Mouse (Mus musculus) ZHBTc4 (cell line): ENCODE measurements at regions not wholly inside any gene's neighbourhood (a gene's known extent, or its start where the extent isn't known, plus 50 kb on each side); places are given as distances from the start of the nearest gene placed in this dataset.
"Not testable (repeated sequence)": the region's sequence is repeated elsewhere in the genome, so short reads cannot be mapped to it uniquely, and the experiment has no call there.

Experiments used
- DNase-seq: peaks from one replicate; pipeline ENCODE4 v3.0.0-alpha.2; 2011; ENCODE audit warnings: low read depth, low spot score

DNA sequence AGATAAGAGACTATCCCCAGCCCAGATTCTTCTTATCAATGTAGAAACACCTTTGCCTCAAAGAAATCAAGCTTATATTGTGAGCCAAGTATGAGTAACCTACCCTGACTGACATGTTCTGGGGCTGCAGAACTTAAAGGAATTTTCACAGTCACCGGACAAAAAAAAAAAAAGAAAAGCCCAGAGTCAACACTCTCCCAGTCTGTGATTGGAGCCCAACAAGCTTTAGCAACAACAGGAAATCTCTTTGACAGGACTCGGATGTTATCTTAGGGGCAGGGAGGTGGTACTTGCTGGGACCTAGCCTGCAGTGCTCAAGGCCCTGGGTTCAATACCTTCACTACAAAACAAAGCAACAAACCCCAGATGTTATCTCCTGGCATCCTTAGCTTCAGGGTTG lies 114.2 kb downstream of the Nectin1 start:
- no peak for DNase-seq

DNA sequence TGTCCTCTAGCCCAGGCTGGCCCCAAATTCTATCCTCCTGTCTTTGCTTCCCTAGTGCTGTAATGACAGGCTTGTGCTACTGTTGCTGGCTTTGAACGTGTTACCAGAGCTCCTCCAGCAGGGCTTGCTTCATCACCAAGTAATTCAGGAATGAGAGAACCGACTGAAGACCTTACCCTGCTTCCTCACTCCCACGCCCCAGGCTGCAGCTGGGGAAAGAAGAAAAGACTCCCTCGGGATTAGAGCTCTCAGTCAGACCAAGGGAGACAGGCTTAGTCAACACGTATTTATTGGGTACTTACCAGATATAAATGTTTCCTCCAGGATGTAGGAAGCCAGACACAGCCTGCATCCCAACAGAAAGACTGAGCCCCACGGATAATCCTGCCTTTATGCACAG lies 115.0 kb downstream of the Nectin1 start:
- no peak for DNase-seq

DNA sequence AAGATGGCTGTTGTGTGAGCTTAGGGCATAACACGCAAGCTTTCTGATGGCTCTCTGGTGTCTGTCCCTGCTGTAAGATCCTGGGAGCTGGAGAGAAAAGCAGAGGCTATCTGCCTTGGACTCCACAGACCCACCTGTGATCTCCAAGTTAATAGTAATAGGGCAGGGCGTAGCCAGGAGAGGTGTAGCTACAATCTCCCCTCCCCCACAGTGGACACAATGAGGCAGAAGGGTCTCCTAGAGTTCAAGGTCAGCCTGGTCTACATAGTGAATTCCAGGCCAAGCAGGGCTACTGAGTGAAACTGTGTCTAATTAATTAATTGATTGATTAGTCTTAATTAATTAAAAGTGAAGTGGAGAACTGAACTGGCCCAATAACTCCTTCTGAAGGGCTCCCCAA lies 116.5 kb downstream of the Nectin1 start:
- peak; percentile 74 for DNase-seq

DNA sequence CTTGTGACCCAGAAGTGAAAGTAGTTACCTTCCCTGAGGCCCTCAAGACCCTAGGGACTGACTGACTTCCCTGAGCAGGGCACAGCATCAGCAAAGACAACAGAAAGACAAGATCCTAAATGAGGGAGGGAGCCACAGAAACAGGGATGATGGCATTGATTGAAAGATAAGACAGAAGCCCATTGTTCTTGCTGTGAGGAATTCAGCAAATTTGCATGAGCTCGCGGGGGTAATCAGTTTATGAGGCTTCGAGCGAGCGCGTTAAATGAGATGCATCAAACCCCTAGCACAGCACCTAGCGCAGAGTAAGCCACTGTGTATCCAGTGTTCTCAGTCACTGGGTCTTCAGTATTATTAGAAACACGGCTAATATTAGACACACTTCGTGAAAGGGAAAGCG lies 117.6 kb downstream of the Nectin1 start:
- DNase-seq = no peak

DNA sequence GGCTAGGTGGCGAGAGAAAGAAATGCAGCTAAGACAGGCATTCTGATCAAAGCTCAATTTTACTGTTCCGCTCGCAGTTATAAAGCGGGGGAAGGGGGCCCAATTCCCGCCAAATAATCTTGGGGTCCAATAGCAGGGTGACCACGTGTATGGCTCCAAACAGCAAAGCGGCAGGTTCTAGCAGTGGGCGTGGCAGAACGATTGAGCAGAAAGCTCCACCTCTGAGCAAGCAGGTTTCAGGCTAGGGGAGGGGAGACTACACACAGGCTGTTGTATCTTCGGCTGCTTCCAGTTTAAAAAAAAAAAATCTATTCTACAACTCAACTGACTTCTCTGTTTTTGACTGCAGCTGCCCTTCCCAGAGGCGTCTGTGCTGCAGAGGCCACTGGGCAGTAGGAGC lies 118.2 kb downstream of the Nectin1 start:
- DNase-seq = not testable (repeated sequence)

DNA sequence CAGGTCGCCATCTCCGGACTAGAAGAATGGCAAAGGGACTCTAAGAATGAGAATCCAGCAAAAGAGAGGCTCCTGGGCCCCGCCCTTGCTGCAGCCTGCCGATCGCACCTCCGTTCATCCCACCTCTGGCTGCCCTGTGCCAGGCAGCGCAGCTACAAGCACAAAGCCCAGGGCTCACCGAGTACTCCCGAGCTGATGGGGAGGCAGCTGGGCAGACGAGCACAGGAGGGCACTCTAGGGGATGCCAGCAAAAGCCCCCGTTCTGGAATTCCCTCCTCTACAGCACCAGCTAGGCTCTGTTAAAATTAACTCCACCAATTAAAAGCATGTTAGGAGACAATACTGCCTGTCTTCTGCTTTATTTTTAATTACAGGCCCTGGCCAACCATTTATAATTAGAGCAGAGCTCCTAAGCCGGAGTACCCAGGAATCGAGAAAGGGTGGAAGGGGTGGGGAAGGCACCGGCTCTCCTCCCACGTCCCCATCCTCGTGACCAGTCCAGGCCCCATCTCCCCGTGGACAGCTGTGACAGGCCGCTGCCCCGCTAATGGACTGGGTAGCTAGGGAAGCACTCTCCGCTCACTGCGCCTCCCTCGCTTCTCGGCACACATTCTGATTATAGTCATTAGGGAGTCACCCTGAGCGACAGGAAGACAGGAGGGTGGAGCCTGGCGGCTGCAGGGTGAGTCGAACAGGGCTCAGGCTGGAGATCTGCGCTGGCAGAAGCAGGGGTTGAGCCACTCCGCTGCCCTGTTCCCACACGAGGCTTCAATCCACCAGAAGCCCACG lies 120.0 kb downstream of the Nectin1 start:
- peak; percentile 41 for DNase-seq

DNA sequence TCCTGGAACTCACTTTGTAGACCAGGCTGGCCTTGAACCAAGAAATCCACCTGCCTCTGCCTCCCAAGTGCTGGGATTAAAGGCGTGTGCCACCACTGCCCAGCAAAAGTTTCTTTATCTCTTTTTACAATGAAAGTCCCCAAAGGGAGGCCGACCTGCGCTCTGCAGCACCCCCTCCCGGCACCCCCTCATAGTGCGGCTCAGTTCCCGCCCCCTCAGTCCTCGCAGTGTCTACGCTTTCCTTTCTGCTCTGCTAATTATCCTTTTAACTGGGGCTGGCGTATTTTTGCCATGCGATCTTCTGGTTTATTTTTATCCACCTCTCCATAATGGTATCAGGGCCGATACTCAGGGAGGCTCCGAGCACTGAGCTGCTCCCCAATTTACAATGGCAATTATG lies 123.0 kb downstream of the Nectin1 start:
- peak; percentile 68 for DNase-seq

DNA sequence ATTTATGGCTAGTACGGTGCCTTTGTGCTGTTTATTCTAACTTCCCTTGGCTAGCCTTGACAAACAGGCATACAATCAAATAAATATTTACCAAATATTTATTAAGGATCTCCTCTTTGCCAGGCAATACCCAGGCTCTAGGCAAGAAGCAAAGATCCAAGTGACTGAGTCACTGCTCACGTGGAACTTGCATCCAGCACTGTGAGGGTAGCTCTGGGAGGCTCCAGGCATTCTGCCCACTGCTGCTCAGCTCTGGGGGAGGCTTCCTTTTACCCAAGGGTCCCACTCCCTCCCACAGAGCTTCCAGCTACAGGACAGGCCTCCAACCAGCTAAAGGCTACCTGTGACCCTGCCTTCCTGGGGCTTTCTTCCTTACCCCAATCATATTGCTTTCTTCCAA lies 130.1 kb downstream of the Nectin1 start:
- DNase-seq = no peak

DNA sequence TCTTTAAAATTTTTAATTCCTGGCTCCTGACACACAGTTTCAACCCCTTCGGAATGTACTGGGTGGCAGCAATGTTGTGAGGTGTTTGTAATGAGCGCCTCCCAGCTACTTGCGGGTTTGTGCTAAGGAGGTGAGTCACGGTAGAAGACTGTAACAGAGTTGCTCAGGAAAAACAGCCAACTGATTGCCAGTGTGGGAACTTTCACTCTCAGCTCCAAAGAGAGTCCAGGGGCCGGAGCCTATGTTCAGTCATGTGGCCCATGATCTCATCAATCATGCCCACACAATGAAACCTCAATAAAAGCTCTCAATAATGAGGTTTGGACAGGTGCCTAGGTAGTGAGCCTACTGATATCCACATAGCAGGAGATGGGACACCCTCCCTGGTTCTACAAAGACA lies 130.5 kb downstream of the Nectin1 start:
- DNase-seq = no peak

DNA sequence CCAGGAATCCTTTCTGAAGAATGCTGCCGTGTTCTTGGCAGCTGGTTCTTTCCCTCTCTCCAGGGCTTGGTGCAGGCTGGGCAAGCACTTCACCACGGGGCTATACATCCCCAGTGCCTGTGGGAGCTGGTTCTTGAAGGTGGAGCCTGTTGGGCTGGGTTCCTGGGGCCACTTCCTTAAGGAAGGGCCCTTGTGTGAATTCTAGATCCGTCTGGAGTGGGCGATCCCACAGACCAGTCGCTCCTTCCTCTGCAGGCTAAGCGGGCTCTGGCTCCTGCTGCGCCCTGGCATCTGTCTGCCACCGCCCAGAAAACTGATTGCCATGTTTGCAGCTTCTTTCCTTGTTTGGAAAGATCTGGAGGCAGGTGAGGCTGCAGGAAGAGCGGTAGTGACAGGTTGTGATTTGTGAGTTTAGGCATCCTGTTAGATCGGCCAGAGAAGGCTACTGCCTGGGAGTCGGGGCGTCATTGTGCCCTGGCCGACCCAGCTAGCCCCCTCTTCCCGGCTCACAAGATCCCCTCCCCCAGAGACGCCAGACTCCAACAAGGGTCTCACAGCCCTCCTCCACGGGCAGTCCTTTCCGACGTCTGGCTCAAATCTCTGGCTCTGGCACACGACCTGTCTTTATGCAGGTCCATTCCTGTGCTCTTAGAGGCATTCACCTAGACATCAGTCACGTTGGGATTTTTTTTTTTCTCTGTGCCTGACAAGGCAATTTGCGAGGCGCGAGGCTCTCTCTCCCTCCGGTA lies 135.6 kb downstream of the Nectin1 start:
- no peak for DNase-seq

DNA sequence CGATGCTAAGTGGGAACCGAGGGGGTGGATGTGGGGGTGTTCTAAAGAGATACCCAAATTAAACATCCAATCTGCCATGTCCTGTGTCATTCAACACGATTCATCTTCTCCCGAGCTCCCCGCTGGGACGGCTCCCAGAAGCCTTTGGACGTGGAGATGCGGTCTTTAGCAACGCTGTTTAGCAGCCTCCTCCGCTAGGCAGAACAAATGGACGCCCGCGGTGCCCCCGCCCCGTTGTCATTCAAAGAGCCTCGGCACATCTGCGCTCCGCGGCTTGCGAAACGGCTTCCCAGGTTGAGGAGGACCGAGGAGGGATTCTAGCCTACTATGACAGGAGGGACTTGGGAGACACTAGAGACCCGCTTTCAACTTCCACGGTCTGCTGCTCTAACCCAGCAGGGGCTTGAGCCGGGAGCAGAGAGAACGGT lies 136.2 kb downstream of the Nectin1 start:
- peak; percentile 88 for DNase-seq

DNA sequence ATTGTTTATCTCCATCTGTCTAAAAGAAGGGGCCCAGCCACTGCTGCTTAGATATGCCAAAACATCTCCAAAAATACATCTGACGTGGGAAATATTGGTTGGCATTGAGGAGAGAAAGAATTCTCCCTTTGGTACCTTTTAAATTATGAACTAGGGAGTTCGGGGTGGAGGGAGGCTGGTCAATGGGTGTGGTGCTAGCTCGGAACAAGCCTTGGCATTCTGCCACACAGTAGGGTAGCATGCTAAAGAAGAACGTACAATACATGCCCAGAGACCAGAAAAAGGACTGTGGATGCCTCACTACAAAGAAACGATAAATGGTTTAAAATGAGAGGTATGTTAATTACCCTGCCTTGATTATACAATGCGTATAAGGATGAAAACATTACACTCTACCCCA lies 149.3 kb downstream of the Nectin1 start:
- no peak for DNase-seq

DNA sequence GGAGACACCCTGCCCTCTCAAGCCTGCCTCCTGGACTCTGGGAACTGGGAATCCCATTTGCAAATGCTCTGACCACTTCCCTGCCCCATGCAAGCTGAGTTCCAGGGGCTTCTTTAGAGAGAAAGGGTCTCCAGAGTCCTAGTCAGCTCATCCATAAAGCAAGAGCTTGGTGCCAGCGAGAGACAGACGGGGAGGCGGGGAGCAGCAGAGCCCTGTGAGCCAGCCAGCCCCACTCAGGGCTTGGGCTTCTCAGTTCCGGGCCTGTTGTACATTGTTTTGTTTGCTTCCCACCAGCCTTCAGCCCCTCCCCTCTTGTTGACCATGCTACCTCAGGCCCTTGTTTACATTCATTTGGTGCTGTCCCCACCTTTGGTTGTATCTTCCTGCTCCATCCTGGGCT lies 143.9 kb upstream of the Thy1 start:
- DNase-seq = no peak

DNA sequence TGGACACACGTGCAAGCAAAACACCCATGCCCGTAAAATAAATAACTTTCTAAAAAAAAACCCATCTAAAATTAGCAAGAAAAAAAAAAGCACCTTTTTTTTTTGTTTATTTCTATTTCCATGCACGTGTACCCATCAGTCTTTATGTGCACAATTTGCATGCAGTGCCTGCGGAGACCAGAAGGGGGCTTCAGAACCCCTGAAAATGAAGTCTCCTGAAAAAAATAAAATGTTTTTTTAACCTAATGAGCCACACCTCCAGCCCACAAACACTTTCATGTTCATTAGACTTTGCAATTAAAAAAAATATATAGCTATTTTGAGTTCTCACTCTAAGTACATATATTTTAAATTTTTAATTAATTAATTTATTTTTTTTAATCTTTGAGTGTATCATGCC lies 134.9 kb upstream of the Thy1 start:
- peak; percentile 69 for DNase-seq

DNA sequence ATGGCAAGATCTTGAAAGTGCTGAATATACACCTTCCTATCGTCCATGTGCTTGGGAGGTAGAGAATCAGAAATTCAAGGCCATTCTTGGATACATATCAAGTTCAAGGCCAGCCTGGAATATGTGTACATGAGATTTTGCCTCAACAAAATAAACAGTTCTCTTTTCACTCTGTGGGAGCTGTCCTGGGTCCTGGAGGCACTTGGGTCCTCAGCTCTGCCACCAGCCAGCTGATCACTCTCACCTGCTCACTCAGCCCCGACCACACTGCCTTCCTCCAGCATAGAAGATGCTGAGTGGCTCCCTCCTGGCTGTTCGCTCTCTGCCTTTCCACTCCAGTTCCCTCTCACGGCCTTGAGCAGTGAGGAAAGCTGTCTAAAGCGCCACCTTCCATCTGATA lies 128.2 kb upstream of the Thy1 start:
- DNase-seq = peak; percentile 46

DNA sequence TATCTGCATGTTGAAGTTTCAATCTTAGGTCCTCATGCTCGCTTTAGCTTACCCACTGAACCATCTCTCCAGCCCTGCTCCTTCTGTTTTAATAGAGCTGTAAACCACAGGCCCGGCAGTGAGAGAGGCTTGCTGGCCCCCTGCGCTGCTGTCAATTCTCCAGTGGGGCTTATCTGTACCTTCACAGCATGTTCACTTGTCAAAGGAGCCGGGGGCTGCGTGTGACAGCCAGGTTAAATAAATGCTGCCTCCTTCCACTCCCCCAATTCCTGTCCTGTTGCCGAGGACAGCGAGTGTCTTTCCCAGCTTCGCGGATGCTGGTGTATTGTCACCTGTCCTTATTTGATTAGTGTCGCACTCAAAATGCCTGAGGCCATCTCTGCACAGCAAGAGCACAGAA lies 125.7 kb upstream of the Thy1 start:
- DNase-seq = no peak

DNA sequence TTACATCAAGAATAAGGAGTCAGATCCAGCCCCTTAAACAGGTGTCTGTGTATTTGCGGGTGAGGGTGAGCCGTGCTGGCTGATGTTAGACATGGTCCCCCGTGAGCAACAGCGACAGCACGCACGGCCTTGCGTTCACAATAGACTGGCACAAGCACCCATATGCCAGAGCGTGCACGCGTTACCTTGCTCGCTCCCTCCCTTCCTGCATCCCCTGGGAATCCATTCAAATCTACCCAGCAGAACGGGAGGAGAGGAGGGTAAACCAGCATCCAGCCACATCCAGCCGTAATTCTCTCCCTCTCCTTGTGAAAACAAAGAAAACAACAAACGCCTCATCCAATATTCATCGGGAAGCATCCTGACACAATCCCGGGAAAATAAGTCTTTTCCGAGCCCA lies 124.2 kb upstream of the Thy1 start:
- no peak for DNase-seq

DNA sequence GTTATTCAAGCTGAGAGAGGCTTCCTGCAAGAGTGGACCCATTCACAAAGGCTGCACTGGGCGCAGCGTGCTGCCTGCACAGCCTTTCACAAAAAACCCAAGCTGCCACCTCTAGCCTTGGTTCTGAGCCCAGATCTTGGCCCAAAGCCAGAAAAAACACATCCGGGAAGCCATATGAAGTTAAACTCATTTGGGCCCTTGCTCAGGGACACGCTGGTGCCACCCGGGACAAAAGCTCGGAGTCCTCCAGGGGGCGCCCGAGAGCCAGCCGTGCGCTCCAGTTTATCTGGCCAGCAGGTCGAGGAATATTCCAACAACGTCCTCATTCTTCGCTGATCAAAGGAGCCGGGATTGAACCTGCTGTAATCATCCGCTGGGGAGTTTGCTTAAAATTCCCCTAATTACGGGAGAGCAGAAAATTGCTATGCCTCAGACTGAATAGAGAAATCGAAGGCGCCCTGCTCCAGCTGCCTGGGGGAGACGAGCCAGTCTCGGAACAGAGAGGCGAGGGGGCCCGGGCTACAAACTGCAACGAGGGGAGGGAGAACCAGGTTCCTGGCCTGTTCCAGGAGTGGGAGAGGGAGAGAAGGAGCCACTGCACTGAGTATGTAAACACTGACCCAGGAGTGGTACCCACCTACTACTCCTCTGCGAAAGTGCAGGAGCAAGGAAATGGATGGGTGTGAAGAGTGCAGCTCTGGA lies 123.0 kb upstream of the Thy1 start:
- DNase-seq = peak; percentile 79

DNA sequence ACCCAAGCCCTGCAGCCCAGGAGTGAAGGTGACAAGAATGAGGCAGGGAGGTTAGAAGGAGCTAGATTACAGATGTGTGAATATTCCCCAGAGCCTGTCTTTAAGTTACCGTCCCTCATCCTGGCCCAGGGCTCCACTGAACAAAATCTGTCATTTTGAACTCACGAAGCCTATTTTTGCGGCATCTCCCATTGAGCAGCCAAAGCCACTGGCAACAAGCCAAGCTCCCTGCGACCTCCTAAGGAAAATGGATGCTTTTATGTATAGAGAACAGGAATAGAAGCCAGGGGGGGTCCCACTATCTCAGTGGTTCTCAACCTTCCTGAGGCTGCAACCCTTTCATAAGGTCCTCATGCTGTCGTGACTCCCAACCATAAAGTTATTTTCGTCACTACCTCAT lies 121.0 kb upstream of the Thy1 start:
- DNase-seq = no peak

DNA sequence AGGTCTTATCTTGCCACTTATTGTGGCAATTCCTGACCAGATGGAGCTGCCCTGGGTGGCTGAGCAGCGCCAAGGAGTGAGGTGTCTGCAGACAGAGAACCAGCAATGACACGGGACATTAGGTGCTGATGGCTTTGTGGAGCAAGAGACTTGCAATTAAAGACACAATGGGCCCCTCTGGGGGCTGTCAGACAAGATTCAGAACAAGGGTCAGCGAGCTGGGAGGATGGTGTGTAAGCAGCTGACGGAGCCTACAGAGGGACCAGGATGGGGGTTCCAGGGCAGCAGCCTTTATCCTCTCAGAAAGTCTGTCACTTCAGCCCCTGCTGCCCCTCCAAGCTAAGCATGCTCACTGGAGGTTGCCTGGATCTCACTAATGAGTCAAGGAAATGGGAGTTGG lies 120.1 kb upstream of the Thy1 start:
- no peak for DNase-seq

DNA sequence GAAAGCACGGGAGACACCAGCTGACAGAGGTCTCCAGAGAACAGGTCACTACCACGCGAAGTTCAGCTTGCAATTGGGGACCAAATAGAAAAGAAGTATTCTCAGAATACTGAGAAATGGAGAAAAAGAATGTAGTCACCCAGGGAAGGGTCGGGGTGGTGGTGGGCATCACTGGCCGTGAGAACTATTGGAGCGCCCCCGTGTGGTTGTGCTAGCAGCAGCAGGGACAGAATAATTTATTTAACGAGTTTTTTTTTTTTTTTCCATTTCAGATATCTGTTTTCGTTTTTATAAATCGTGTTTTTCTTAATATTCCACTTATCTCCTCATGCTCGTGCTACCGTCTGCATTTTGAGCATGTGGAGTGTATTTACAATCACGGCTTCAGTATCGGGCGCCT lies 118.4 kb upstream of the Thy1 start:
- no peak for DNase-seq

DNA sequence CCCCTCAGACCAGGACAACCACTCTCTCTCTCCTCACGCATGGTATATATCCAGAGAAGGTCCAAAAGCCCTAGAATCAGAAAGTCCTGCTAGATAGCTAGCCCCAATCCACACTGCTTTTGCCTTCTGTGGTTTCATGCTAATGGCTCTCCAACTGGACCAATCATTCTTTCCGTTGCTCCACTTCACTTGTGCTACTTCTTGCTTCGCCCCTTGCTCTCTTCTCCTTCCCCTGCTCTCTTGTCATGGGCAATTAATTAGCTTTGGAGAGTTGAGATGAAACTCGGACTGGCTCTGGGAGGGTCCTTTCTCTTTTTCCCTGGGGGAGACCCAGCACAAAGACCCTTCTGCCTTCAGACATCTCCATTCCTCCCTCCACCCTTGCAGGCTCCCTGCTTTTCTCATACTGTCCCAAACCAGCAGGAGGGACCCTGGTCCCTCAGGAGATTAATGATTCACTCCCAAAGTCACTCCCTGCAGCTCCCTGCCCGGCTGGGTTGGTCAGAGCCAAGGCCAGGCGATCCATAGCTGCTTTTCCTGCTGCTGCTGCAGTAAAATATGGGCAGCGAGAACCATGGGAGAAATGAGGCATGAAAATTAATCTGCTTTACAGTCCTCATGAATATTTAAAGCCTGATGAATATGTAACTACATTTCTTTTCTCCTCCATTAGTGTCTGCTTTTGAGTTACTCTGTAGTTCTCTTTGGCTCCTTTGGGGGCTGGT lies 113.7 kb upstream of the Thy1 start:
- DNase-seq = no peak
